Mouse (Mus musculus) heart, adult 2 months (tissue): ENCODE measurements around the gene Gsta2.

Source experiments
- CTCF ChIP-seq: fragments of 200-600 bp; IDR thresholded peaks from 2 replicates; pipeline ENCODE4 v1.8.1; 2022; ENCODE audit warnings: antibody characterized with exemption, mild to moderate bottlenecking, moderate library complexity
- EP300 ChIP-seq: fragments of 200-500 bp; IDR thresholded peaks from 2 replicates; pipeline ENCODE4 v1.6.1; 2011; ENCODE audit warnings: low read depth, low read length, control low read depth; ENCODE audit not compliant: insufficient read depth
- POLR2A ChIP-seq: fragments of 200-500 bp; IDR thresholded peaks from 2 replicates; pipeline ENCODE4 v1.6.1; 2011; ENCODE audit warnings: mild to moderate bottlenecking, low read depth, low read length, control low read depth; ENCODE audit not compliant: insufficient read depth

GRCm38 (mm10) chr9:78369786-78370185, 14.2 kb upstream of the Gsta2 start:
- TF ChIP-seq CTCF = no peak
- no peak for TF ChIP-seq EP300
- no peak for TF ChIP-seq POLR2A
